ENCODE assay signal across 7 mouse cellular contexts in the genomic region with DNA sequence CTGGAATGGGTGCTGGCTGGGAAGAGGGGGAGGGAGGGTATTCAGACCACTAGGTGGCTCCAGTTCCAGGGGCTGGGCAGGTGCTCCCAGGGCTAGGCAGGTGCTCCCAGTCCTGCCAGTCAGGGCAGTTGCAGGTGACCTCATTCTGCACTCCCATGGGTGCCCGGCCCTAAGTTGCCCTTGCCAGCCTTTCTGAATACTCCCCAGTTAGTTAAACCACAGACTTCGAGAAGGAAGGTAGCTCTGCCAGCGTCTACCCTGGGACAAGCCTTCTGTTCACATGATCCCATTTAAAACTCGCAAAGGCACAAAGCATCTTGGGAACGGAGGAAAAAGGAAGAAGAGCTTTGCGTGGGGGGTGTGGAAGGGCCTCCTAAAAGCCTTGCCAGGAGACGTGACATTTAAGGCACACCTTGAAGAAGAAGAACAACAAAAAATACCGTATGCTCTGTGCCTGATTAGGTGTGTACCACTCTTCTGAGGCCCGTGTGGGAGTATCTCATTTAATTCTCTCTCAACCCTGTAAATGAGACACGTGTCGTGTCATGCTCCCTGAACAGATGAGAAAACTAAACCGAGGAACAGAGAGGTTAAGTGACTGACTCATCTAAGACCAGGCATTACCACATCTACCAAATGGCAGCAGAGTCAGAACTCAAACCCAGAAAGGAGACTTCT. TPM values are rescaled to one million over a fixed set of nuclear protein-coding genes. Genes with fewer than 3 reads are reported as not detected.
DNase-seq lines count a peak whose midpoint lies in the region; ATAC-seq and TF ChIP-seq lines count a peak whose summit lies in the region.

No protein-coding gene starts in this region.

- no peaks in the 10 kb centered on the region for H3K9me3 ChIP-seq in E14TG2a.4 (ENCODE audit: low read length)
- no peaks in the 10 kb centered on the region for H3K9me3 ChIP-seq in embryonic facial prominence, embryonic 12.5 days

- H3ac ChIP-seq in myocyte (ENCODE audit: control insufficient read depth, insufficient read length) = no peak overlapping the region

- H3K27me3 ChIP-seq in E14TG2a.4 (ENCODE audit: insufficient read depth, low read length) = peaks cover 67% of the 10 kb centered on the region
- peaks cover 59% of the 10 kb centered on the region for H3K27me3 ChIP-seq in embryonic facial prominence, embryonic 12.5 days
- H3K27me3 ChIP-seq in myocyte (ENCODE audit: control insufficient read depth, insufficient read depth, insufficient read length) = peaks cover 54% of the 10 kb centered on the region

- no peak for TF ChIP-seq POLR2A in myocyte (IDR thresholded peaks at IDR 0.05; ENCODE audit: insufficient read length, low read depth)

- H3K4me3 ChIP-seq in E14TG2a.4 (replicated peaks; ENCODE audit: low read length) (peak overlapping the region; percentile 82; the same call in 1 of the 2 replicates), myocyte (no peak overlapping the region)
- peak overlapping the region; percentile 26; the same call in 1 of the 2 replicates for H3K4me3 ChIP-seq in embryonic facial prominence, embryonic 12.5 days

- 40% methylated on average over 12 of the region's 12 CpGs for WGBS in embryonic facial prominence, embryonic 12.5 days

- no peaks in the 10 kb centered on the region for H3K36me3 ChIP-seq in E14TG2a.4 (ENCODE audit: insufficient read depth, low read length)
- H3K36me3 ChIP-seq in embryonic facial prominence, embryonic 12.5 days = no peaks in the 10 kb centered on the region
- no peaks in the 10 kb centered on the region for H3K36me3 ChIP-seq in myocyte (ENCODE audit: control insufficient read depth, insufficient read depth)

- DNase-seq in kidney, adult 18-20 months = peak; percentile 30
- DNase-seq in kidney, postnatal 4 days = no peak
- DNase-seq in MN1 (ENCODE audit: low spot score) = no peak
- DNase-seq in urinary bladder, postnatal 14 days (ENCODE audit: low spot score) = no peak

- TF ChIP-seq CTCF in E14TG2a.4 (conservative IDR thresholded peaks at IDR 0.05; ENCODE audit: low read length) = peak; percentile 14

- no peak overlapping the region for H3K9ac ChIP-seq in embryonic facial prominence, embryonic 12.5 days

- ATAC-seq in embryonic facial prominence, embryonic 12.5 days (ENCODE audit: insufficient number of reproducible peaks, insufficient read depth, low FRiP score, low TSS enrichment) = no peak

- no peaks in the 10 kb centered on the region for H3K79me2 ChIP-seq in myocyte (ENCODE audit: control insufficient read depth, insufficient read depth)

- peaks cover 34% of the 10 kb centered on the region for H3K4me1 ChIP-seq in E14TG2a.4 (replicated peaks; ENCODE audit: low read depth, low read length)
- peaks cover 9% of the 10 kb centered on the region for H3K4me1 ChIP-seq in embryonic facial prominence, embryonic 12.5 days

- no peak overlapping the region; the same call in 1 of the 2 replicates for H3K4me2 ChIP-seq in embryonic facial prominence, embryonic 12.5 days (replicated peaks)
- H3K4me2 ChIP-seq in myocyte (ENCODE audit: low read depth) = peak overlapping the region; percentile 38

- no peak overlapping the region for H3K27ac ChIP-seq in embryonic facial prominence, embryonic 12.5 days

TF ChIP-seq in myocyte, 11 proteins besides CTCF, POLR2A, EP300 and RAD21:
- TF ChIP-seq USF1 (IDR thresholded peaks at IDR 0.05; ENCODE audit: low read depth) = no peak
- no peak for TF ChIP-seq MYOD1 (IDR thresholded peaks at IDR 0.05; ENCODE audit: control insufficient read depth in 1 of 3, insufficient read length in 2 of 3, low read depth in 2 of 3)
- no peak for TF ChIP-seq POLR2AphosphoS2 (IDR thresholded peaks at IDR 0.05; ENCODE audit: insufficient read length, low read depth)
- no peak for TF ChIP-seq CEBPB (IDR thresholded peaks at IDR 0.05; ENCODE audit: insufficient read depth, poor library complexity, severe bottlenecking)
- TF ChIP-seq SRF (IDR thresholded peaks at IDR 0.05; ENCODE audit: control insufficient read depth, insufficient read length, low read depth) = no peak
- TF ChIP-seq REST (IDR thresholded peaks at IDR 0.05; ENCODE audit: insufficient read depth, insufficient read length) = no peak
- TF ChIP-seq TCF12 (IDR thresholded peaks at IDR 0.05; ENCODE audit: insufficient read depth, poor library complexity, severe bottlenecking) = no peak
- no peak for TF ChIP-seq E2F4 (IDR thresholded peaks at IDR 0.05; ENCODE audit: insufficient read depth)
- TF ChIP-seq TCF3 (IDR thresholded peaks at IDR 0.05; ENCODE audit: insufficient read length, low read depth) = no peak

RNA-seq across cellular contexts. Expression of a gene that starts 0.7 kb away (rescaled TPM):
- 0.18 and 0.26 TPM in 2 replicates for polyA plus RNA-seq in embryonic facial prominence, embryonic 12.5 days (2016; fragmentation: Nextera tagmentation; extraction: Ambion mirVana)
- 0.01 TPM for polyA plus RNA-seq in myocyte (2012; fragmentation: generic; extraction: Trizol)

RNA-seq across cellular contexts. Expression of a gene that starts 13.9 kb away (rescaled TPM):
- not detected in 2 replicates for polyA plus RNA-seq in embryonic facial prominence, embryonic 12.5 days (2016; fragmentation: Nextera tagmentation; extraction: Ambion mirVana)
- not detected for polyA plus RNA-seq in myocyte (2012; fragmentation: generic; extraction: Trizol)

RNA-seq across cellular contexts. Expression of a gene that starts 35.4 kb away (rescaled TPM):
- polyA plus RNA-seq in embryonic facial prominence, embryonic 12.5 days (2016; fragmentation: Nextera tagmentation; extraction: Ambion mirVana) = 50.9 and 53.1 TPM in 2 replicates
- 56.3 TPM for polyA plus RNA-seq in myocyte (2012; fragmentation: generic; extraction: Trizol)

RNA-seq across cellular contexts. Expression of a gene that starts 35.6 kb away (rescaled TPM):
- 16.7 and 17.5 TPM in 2 replicates for polyA plus RNA-seq in embryonic facial prominence, embryonic 12.5 days (2016; fragmentation: Nextera tagmentation; extraction: Ambion mirVana)
- polyA plus RNA-seq in myocyte (2012; fragmentation: generic; extraction: Trizol) = 14.7 TPM

RNA-seq across cellular contexts. Expression of a gene that starts 59.1 kb away (rescaled TPM):
- polyA plus RNA-seq in embryonic facial prominence, embryonic 12.5 days (2016; fragmentation: Nextera tagmentation; extraction: Ambion mirVana) = 0.65 and 0.70 TPM in 2 replicates
- 0.91 TPM for polyA plus RNA-seq in myocyte (2012; fragmentation: generic; extraction: Trizol)
